ENCODE assay signal across 8 mouse cellular contexts in genomic region chr9:58555685-58556414, GRCm38 (mm10). TPM values are rescaled to one million over a fixed set of nuclear protein-coding genes. Genes with fewer than 3 reads are reported as not detected.
DNase-seq lines count a peak whose midpoint lies in the region; ATAC-seq and TF ChIP-seq lines count a peak whose summit lies in the region.

No protein-coding gene starts in this region.

- peak overlapping the region; percentile 82 for H3K4me2 ChIP-seq in heart, embryonic 12.5 days

- 6% methylated on average over 9 of the region's 9 CpGs for WGBS in heart, embryonic 12.5 days
- WGBS in hindbrain, embryonic 10.5 days = 33% methylated on average over 9 of the region's 9 CpGs
- 23% methylated on average over 9 of the region's 9 CpGs for WGBS in midbrain, embryonic 10.5 days

- ATAC-seq in heart, embryonic 12.5 days (ENCODE audit: insufficient number of reproducible peaks, low FRiP score) = no peak

- peak overlapping the region; percentile 86 for H3K27ac ChIP-seq in heart, embryonic 12.5 days (ENCODE audit: poor library complexity, severe bottlenecking)
- no peak overlapping the region for H3K27ac ChIP-seq in ES-E14 (ENCODE audit: insufficient read depth, low read depth, low read length, poor library complexity, severe bottlenecking)
- peak overlapping the region; percentile 96 for H3K27ac ChIP-seq in hindbrain, embryonic 10.5 days
- H3K27ac ChIP-seq in midbrain, embryonic 10.5 days (replicated peaks) = peak overlapping the region; percentile 96

- peak overlapping the region; percentile 91; the same call in 1 of the 2 replicates for H3K9ac ChIP-seq in heart, embryonic 12.5 days
- peak overlapping the region; percentile 84; the same call in 1 of the 2 replicates for H3K9ac ChIP-seq in ES-E14 (ENCODE audit: insufficient read depth, low read depth, low read length, poor library complexity, severe bottlenecking)

- no peaks in the 10 kb centered on the region for H3K9me3 ChIP-seq in heart, embryonic 12.5 days (replicated peaks)
- H3K9me3 ChIP-seq in ES-E14 (ENCODE audit: control insufficient read depth, insufficient read depth, low read depth, low read length) = no peaks in the 10 kb centered on the region
- no peaks in the 10 kb centered on the region for H3K9me3 ChIP-seq in hindbrain, embryonic 10.5 days
- no peaks in the 10 kb centered on the region for H3K9me3 ChIP-seq in midbrain, embryonic 10.5 days (replicated peaks)

- in situ Hi-C loops in ES-E14 (cut with MboI; ENCODE audit: low sequenced_read_pairs in 2 of 2, unreplicated experiment in 2 of 2) = no loop called here

- intact Hi-C loops in heart, postnatal 25 days (cut with DNase I) = no loop called here
- intact Hi-C loops in left cerebral cortex, postnatal 14 days (cut with DNase I) = loop anchor here (2.0 kb wide), 1 partner anchor 27 kb away; the partner anchor contains the start of gene Nptn

- no peaks in the 10 kb centered on the region for H3K36me3 ChIP-seq in heart, embryonic 12.5 days
- H3K36me3 ChIP-seq in ES-E14 (ENCODE audit: control insufficient read depth, insufficient read depth, low read length, poor library complexity, severe bottlenecking) = peaks cover 3% of the 10 kb centered on the region; the same call in 1 of the 2 replicates
- H3K36me3 ChIP-seq in hindbrain, embryonic 10.5 days = no peaks in the 10 kb centered on the region
- no peaks in the 10 kb centered on the region for H3K36me3 ChIP-seq in midbrain, embryonic 10.5 days

- DNase-seq in heart, postnatal 25 days (ENCODE audit: low spot score) = no peak
- no peak for DNase-seq in ES-E14 (ENCODE audit: low read depth, low spot score)
- DNase-seq in hindbrain, embryonic 10.5 days (ENCODE audit: low spot score) = no peak
- DNase-seq in midbrain, embryonic 10.5 days (ENCODE audit: low spot score) = no peak
- no peak for DNase-seq in left cerebral cortex, postnatal 14 days (ENCODE audit: low spot score in 2 of 2)
- no peak for DNase-seq in thymus, postnatal 36 days
- DNase-seq in testis, postnatal 14 days (ENCODE audit: low spot score) = no peak

- no peaks in the 10 kb centered on the region for H3K27me3 ChIP-seq in heart, embryonic 12.5 days (replicated peaks)
- peaks cover 3% of the 10 kb centered on the region; the same call in 1 of the 2 replicates for H3K27me3 ChIP-seq in hindbrain, embryonic 10.5 days (ENCODE audit: insufficient read depth, poor library complexity, severe bottlenecking)
- H3K27me3 ChIP-seq in midbrain, embryonic 10.5 days (ENCODE audit: low read depth, poor library complexity, severe bottlenecking) = peaks cover 7% of the 10 kb centered on the region

- H3K4me1 ChIP-seq in heart, embryonic 12.5 days (replicated peaks) = peaks cover 35% of the 10 kb centered on the region
- peaks cover 9 to 16% of the 10 kb centered on the region in 2 experiments for H3K4me1 ChIP-seq in ES-E14 (ENCODE audit: control insufficient read depth in 2 of 2, insufficient read depth in 2 of 2, low read length in 2 of 2, poor library complexity in 1 of 2)
- peaks cover 40% of the 10 kb centered on the region for H3K4me1 ChIP-seq in hindbrain, embryonic 10.5 days (replicated peaks)
- H3K4me1 ChIP-seq in midbrain, embryonic 10.5 days = peaks cover 38% of the 10 kb centered on the region

- H3K4me3 ChIP-seq in heart, embryonic 12.5 days = peak overlapping the region; percentile 72
- H3K4me3 ChIP-seq in ES-E14 (ENCODE audit: insufficient read depth in 1 of 2, low read depth in 1 of 2, low read length in 2 of 2, poor library complexity in 1 of 2, severe bottlenecking in 1 of 2) = peak overlapping the region; percentile 76 to 86
- peak overlapping the region; percentile 92 for H3K4me3 ChIP-seq in hindbrain, embryonic 10.5 days
- H3K4me3 ChIP-seq in midbrain, embryonic 10.5 days = peak overlapping the region; percentile 78

TF ChIP-seq in ES-E14, 5 proteins besides CTCF, POLR2A, EP300 and RAD21:
- TF ChIP-seq ZC3H11A (IDR thresholded peaks at IDR 0.05; ENCODE audit: borderline replicate concordance, low read depth, low read length) (no peak), ZNF384 (IDR thresholded peaks at IDR 0.05; ENCODE audit: low read depth, low read length) (peak; percentile 70; the same call in 1 of the 2 replicates)

RNA-seq across cellular contexts. Expression of gene Cd276, which starts 0.6 kb away (rescaled TPM):
- polyA plus RNA-seq in heart, embryonic 12.5 days (2016; fragmentation: Nextera tagmentation; extraction: Ambion mirVana) = 39.2 and 42.4 TPM in 2 replicates
- 10 to 100 TPM; 10.9 to 12.4 TPM for total RNA-seq in heart, postnatal 25 days (2021)
- total RNA-seq in ES-E14 (2012; rRNA removed) = 23.4 and 41.8 TPM in 2 replicates
- polyA plus RNA-seq in hindbrain, embryonic 10.5 days (2016; fragmentation: Nextera tagmentation; extraction: Ambion mirVana) = 29.1 and 32.2 TPM in 2 replicates
- polyA plus RNA-seq in midbrain, embryonic 10.5 days (2016; fragmentation: Nextera tagmentation; extraction: Ambion mirVana) = 24.5 and 26.0 TPM in 2 replicates
- 10 to 100 TPM; 13.2 to 14.6 TPM for total RNA-seq in left cerebral cortex, postnatal 14 days (2021)

RNA-seq across cellular contexts. Expression of gene Nptn, which starts 26.2 kb away (rescaled TPM):
- 122 and 131 TPM in 2 replicates for polyA plus RNA-seq in heart, embryonic 12.5 days (2016; fragmentation: Nextera tagmentation; extraction: Ambion mirVana)
- 100 to 1,000 TPM; 133 to 155 TPM for total RNA-seq in heart, postnatal 25 days (2021)
- total RNA-seq in ES-E14 (2012; rRNA removed) = 131 and 165 TPM in 2 replicates
- polyA plus RNA-seq in hindbrain, embryonic 10.5 days (2016; fragmentation: Nextera tagmentation; extraction: Ambion mirVana) = 57.2 and 57.6 TPM in 2 replicates
- polyA plus RNA-seq in midbrain, embryonic 10.5 days (2016; fragmentation: Nextera tagmentation; extraction: Ambion mirVana) = 52.5 and 55.2 TPM in 2 replicates
- total RNA-seq in left cerebral cortex, postnatal 14 days (2021) = 1,000 to 10,000 TPM in 1 of 2 experiments, 100 to 1,000 TPM in 1; 987 to 1,013 TPM
